Mouse (Mus musculus): Measurements from ENCODE around the gene Nod1. TPM values are rescaled to one million over a fixed set of nuclear protein-coding genes. Genes with fewer than 3 reads are reported as not detected.

Nod1 gene
- total RNA-seq, 2 experiments from 2014 or later = 3.2 to 3.8 TPM

GRCm38 (mm10) chr6:54946241-54946953 is 26.0 kb downstream of the Nod1 start:
- DNase-seq (ENCODE audit: low spot score in 2 of 2) = no peak
- intact Hi-C loops (cut with DNase I) = no loop called here

GRCm38 (mm10) chr6:54944551-54944950 is 27.9 kb downstream of the Nod1 start:
- intact Hi-C loops (cut with DNase I) = no loop called here
- no peak for DNase-seq (ENCODE audit: low spot score in 2 of 2)

GRCm38 (mm10) chr6:54943753-54944152 is 28.7 kb downstream of the Nod1 start:
- no peak for DNase-seq (ENCODE audit: low spot score in 2 of 2)
- intact Hi-C loops (cut with DNase I) = no loop called here

DNA sequence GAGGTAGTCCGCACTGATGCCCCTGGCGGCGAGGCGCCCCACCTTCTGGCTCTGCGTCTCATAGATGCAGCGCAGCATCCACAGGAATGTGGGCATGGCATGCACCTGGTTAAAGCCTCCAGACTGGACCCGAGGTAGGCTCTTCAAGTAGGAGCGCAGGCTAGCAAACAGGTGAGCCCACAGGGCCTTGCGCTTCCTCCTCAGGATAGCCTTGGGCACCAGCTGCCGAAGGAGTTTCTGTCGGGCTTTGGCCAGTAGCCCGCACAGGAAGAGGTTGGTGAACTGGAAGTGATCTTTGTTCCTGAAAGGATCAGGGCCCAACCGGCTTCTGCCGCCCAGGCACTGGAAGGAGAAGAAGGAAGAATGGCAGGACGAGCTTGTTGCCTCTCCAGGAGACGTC is 29.1 kb downstream of the Nod1 start:
- intact Hi-C loops (cut with DNase I) = no loop called here
- DNase-seq (ENCODE audit: low spot score in 2 of 2) = no peak

DNA sequence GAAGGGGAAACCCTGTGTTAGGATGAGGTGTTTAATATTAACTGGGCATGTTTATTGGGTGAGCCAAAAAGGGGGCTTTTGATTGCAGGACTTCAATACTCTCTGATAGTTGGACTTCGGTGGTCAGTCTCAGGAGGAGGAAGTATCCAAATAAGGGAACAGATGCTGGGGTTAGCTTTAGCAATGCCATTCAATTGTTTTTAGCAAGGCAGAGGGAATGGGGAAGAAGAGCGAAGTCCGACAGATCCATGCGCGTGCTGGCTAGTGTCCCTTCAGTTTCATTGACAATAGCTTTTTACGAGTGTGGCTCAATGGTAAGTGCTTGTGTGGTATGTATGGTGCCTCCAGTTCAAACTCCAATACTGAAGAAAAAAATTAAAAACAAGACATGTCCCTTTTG is 31.3 kb downstream of the Nod1 start:
- no peak for DNase-seq (ENCODE audit: low spot score in 2 of 2)
- intact Hi-C loops (cut with DNase I) = no loop called here

GRCm38 (mm10) chr6:54940126-54940525 is 32.3 kb downstream of the Nod1 start:
- DNase-seq (ENCODE audit: low spot score in 2 of 2) = no peak
- intact Hi-C loops (cut with DNase I) = no loop called here

DNA sequence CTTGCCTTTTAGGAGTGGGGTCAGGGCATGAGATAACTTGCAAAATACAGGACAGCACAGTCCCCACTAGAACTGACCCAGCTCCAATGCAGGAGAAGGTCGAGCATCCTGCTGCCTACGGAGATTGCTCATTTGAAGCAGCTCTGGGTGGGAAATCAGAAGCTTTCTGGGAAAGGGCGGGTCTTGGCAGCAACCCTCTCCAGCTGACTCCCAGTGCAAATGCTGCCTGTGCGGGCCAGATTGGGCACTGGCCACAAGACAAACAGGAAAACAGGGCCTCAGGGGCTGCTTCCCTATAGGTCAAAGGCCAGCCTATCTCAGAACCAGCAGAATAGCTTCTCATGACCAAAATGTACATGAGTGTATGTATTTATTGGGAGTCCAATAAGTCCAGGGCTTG is 32.8 kb downstream of the Nod1 start:
- intact Hi-C loops (cut with DNase I) = no loop called here

DNA sequence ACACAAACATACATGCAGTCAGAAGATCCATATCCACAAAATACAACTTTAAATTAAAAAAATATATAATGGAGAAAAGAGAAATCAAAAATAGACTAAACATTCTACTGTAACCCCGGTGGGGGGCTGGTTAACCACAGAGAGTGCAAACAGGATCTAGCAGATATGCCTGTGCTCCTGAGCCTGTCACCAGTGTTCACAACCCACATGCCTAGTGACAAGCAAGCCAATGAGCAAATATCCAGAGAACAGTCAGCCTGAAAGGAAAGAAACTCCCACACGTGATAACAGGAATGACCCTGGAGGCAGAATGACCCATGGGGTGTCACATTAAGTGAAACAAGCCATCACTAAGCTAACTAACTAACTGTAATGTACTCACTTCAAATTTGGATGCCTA is 35.9 kb downstream of the Nod1 start:
- intact Hi-C loops (cut with DNase I) = no loop called here
- DNase-seq (ENCODE audit: low spot score in 2 of 2) = no peak

More for the DNA sequence above, 32.8 kb downstream of the Nod1 start:
- DNase-seq (ENCODE audit: low spot score in 2 of 2) = no peak

DNA sequence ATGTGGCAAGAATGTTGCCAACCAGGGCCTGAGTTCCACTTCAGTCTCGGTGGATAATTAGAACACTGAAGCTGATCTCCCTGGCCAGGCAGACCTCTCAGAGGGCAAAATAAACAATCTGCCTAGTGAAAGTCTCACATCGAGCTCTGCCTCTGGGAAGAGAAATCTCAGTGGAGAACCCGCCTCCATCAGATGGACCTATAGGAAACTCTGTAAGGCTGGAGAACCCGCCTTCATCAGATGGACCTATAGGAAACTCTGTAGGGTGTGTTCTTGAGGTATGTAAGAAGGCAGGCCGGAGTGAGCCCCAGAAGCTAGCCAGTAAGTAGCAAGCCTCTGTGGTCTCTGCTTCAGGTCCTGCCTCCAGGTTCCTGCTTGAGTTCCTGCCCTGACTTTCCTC is 37.5 kb downstream of the Nod1 start:
- intact Hi-C loops (cut with DNase I) = no loop called here
- DNase-seq (ENCODE audit: low spot score in 2 of 2) = no peak

GRCm38 (mm10) chr6:54934313-54934712 is 38.1 kb downstream of the Nod1 start:
- DNase-seq (ENCODE audit: low spot score in 2 of 2) = no peak
- intact Hi-C loops (cut with DNase I) = no loop called here

GRCm38 (mm10) chr6:54933866-54934265 is 38.5 kb downstream of the Nod1 start:
- no peak for DNase-seq (ENCODE audit: low spot score in 2 of 2)
- intact Hi-C loops (cut with DNase I) = no loop called here

DNA sequence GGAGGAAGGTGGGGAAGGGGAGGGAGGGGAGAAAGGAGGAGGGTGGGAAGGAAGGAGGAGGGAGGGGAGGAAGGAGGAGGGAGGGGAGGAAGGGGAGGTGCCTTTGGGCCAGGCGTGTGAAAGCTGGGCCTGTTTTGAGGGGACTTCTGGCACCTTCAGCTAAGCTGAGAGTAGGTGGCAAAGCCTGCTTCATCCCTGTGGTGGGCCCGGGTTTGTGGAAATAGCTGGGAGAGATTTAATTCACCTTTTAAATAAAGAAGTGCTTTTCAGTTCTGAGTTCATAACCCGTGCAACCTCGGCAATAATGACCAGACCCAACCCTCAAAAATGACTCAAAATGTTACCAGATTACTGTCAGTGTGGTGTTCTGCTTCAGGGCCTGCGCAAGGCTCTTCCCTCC is 39.2 kb downstream of the Nod1 start:
- intact Hi-C loops (cut with DNase I) = no loop called here
- DNase-seq (ENCODE audit: low spot score in 2 of 2) = no peak

DNA sequence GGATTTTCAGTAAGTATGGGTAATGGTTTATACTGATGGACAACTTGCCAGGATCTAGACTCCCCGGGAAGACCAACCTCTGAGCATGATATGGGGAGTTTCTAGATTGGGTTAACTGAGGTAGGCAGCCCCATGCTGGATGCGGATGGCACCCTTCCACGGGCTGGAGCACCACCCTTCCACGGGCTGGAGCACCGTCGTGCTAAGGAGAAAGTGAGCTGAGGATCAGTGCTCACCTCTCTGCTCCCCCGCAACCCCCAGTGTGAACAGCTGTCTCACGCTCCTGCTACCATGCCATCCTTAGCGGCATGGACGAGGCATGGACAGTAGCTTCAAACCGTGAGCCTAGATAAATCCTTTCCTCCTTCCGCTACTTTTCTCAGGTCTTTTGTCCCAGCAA is 39.9 kb downstream of the Nod1 start:
- intact Hi-C loops (cut with DNase I) = no loop called here
- no peak for DNase-seq (ENCODE audit: low spot score in 2 of 2)

DNA sequence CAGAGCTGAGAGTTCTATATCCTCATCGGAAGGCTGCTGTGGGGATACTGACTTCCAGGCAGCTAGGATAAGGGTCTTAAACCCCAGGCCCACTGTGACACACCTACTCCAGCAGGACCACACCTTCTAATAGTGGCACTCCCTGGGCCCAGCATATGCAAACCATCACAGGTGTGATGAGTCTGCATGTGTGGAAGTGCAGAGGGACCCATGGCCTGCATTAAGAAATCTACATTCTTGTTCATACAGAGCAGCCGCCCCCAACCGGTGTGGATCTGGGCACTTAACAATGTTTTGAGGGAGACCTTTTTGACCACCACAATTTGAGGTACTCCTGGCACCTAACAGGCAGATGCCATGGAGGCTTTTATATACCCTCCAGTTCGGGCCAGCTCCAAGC is 40.8 kb downstream of the Nod1 start:
- DNase-seq (ENCODE audit: low spot score in 2 of 2) = no peak
- intact Hi-C loops (cut with DNase I) = no loop called here

DNA sequence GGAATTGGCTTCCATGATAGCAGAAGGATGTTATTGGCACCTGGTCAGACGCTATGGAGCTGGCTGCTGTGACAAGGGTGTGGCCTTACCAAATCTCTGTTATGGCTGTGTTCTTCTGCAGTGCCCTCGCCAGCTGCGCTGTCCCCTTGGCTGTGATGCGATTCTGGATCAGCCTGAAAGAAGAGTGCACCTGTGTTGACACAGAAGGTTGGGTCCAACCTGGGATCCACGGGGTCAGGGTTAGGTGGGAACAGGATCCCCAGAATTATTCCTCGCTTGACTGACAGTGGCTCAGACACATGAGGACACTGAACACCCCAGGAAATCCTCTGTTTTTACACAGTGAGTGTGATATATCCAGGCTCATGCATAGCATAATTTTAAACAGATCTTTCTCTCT is 44.5 kb downstream of the Nod1 start:
- DNase-seq (ENCODE audit: low spot score in 2 of 2) = no peak
- intact Hi-C loops (cut with DNase I) = no loop called here

GRCm38 (mm10) chr6:54926899-54927298 is 45.5 kb downstream of the Nod1 start:
- no peak for DNase-seq (ENCODE audit: low spot score in 2 of 2)
- intact Hi-C loops (cut with DNase I) = no loop called here

DNA sequence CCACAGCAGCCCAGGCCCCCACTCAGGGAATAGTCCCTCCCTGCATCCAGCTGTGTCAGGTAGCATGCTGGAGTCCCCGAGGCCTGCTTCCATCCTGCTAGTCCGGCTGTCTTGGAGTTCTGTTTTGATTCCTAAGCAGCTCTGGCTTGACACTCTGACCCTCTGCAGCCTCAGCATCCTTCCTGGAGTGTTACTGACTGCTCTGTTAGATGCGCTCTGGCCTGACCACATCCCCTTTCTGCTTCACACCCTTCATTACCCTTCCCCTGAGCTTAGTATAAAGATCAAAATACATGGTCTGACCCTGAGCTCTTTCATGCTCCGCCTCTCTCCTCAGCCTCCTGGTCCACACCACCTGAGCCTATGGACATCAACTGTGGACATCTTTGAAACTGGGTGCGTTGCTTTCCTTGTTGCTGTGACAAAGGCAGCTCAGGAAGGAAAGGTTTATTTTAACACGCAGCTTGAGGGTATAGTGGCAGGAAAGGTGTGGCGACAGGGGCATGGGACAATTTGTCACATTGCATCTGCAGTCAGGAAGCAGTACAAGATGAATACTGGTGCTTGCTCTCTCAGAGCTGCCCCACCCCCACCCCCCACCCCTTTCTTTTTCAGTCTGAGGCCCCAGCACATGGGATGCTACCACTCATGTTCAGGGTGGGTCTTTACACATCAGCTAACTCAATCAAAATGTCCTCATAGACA is 46.5 kb downstream of the Nod1 start:
- intact Hi-C loops (cut with DNase I) = no loop called here

DNA sequence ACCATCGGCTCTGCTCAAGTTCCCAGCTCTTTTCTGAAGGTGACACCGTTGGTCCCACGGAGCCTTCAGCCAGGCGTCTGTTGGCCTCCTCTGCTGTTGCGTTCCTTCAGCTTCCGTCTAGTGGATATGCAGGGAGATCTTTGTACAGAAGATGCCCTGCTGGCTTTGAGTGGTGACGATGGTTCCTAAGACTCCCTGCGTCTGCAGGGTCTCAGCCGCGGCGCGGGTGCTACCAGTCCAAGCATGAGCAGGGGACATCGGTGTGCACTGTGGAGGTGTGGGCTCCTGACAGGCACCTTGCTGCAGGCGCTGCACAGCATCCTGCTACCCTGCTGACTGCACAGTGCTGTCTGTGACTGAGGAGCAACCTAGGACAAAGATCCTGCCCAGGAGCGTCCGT is 47.9 kb downstream of the Nod1 start:
- intact Hi-C loops (cut with DNase I) = no loop called here
- DNase-seq (ENCODE audit: low spot score in 2 of 2) = no peak

More for the DNA sequence above, 46.5 kb downstream of the Nod1 start:
- DNase-seq (ENCODE audit: low spot score in 2 of 2) = no peak

DNA sequence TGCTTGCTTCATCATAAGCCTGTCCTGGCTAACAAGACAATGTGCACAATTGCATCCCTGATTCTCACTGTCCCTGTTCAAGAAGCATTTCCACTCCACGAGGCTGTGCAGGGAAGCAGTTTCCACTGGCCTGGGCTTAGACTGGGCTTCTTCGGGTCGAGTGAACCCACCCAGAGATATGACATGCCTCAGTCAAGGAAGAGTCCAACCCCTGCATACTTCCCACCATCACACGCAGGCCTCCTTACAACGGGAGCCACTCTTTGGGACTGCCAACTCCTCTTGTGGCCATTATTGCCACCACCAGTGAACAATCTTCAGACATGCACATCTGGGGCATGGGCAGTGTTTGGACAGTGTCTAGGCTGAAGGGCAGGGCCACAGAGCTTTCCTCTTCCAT is 53.9 kb downstream of the Nod1 start:
- no peak for DNase-seq (ENCODE audit: low spot score in 2 of 2)
- intact Hi-C loops (cut with DNase I) = loop anchor here (5.0 kb wide), 2 partner anchors 74 to 99 kb away; partner anchors contain the start of gene Ggct

- DNase-seq (ENCODE audit: low spot score in 2 of 2) = peak; percentile 28 to 44
- intact Hi-C loops (cut with DNase I) = loop anchor here (2.0 to 5.0 kb wide), 3 partner anchors 75 to 249 kb away; partner anchors contain the start of gene Ggct
Observed at GRCm38 (mm10) chr6:54917523-54917922, 54.9 kb downstream of the Nod1 start.

DNA sequence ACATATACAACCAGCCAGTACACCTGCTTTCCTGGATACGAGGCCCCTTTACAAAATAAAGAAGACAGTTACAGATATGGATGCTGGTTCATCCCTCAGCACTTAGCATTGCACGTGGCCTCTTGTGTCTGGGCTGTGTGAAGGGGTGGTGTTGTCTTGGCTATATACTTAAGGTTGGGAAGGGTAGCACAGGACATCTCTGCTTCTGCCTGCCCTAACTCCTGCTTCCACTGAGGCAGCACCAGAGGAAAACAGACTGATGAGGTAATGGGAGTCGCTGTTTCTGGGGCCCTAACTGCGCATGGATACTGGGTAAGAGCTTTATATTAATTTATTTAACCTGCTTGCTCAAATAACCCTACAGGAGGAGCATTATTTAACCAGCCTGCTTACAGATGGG is 55.5 kb downstream of the Nod1 start:
- no peak for DNase-seq (ENCODE audit: low spot score in 2 of 2)
- intact Hi-C loops (cut with DNase I) = loop anchor here (2.0 to 5.0 kb wide), 3 partner anchors 75 to 250 kb away; partner anchors contain the start of gene Ggct

Measured in left cerebral cortex, postnatal 25 days (tissue).